Mouse (Mus musculus) adrenal gland, postnatal 10 days (tissue): Measurements from ENCODE around the gene Pla2g3. TPM values are rescaled to one million over a fixed set of nuclear protein-coding genes. Genes with fewer than 3 reads are reported as not detected.

Source experiments
- DNase-seq: peaks from one replicate; pipeline ENCODE4 v3.0.0; 2021; ENCODE audit warnings: mixed read lengths
- total RNA-seq, 2 experiments: library from RNA; stranded (reverse); gene quantifications; 2 replicates each; pipeline ENCODE4 v1.2.3; 2021

The Pla2g3 gene
- total RNA-seq, 2 experiments from 2014 or later, result 0.21 TPM; not detected in 1

DNA sequence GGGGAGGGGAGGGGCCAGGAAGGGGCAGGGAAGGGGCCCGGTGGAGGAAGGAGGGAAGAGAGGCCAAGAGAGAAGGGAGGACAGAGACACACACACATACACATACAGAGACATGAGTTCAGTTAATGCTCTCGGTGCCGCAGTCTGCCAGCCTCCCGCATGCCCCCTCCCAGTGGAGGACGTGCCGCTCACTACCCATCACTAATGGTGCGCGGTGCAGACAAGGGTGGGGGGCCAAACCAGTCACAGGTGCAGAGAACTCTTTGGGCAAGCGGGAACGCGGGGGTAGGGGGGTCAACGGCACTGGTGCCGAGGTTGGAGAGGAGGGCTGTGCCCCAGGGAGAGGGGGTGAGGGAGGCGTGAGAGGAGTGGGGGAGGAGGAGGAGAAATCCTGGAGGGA, 32.8 kb downstream of the Pla2g3 start:
- DNase-seq, result no peak

DNA sequence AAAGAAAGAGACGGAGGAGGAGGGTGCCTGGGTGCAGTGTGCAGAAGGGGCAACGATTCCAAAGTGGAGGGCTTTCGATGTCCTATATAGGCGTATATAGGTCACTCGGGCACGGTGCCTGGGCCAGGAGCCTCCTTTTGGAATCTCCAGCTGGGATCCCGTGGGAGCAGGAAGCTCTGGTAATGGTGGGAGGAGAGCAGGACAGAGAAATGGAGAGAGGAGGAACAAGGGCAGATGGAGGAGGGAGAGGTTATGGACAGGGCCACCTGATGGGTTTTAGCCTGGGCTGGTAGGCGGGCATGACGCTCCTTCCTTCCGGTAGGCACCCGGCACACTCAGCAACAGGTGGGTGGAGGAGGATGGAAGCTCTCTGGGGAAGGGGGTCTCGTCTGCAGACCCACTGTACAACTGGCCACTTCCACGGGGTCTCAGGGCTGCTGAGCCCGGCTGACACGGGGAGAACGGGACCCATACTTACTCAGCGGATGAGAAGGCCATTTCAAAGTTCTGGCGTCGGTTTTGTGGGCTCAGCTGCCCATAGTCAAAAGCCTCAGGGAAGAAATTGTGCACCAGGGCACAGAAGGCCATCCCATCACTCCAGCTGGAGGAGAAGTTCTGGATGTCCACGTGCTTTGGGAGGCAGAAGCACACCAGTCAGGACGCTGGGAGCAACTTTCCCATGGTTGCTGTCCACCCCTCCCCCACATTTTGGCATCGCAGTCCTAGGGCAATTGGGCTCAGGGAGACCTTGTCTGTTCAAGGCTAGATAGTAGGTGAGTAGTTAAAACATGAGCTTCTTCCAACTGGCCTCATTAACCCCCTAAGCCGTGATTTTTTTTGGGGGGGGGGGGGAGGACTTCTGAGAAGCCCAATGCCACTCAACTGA, 33.5 kb downstream of the Pla2g3 start:
- DNase-seq, result no peak

DNA sequence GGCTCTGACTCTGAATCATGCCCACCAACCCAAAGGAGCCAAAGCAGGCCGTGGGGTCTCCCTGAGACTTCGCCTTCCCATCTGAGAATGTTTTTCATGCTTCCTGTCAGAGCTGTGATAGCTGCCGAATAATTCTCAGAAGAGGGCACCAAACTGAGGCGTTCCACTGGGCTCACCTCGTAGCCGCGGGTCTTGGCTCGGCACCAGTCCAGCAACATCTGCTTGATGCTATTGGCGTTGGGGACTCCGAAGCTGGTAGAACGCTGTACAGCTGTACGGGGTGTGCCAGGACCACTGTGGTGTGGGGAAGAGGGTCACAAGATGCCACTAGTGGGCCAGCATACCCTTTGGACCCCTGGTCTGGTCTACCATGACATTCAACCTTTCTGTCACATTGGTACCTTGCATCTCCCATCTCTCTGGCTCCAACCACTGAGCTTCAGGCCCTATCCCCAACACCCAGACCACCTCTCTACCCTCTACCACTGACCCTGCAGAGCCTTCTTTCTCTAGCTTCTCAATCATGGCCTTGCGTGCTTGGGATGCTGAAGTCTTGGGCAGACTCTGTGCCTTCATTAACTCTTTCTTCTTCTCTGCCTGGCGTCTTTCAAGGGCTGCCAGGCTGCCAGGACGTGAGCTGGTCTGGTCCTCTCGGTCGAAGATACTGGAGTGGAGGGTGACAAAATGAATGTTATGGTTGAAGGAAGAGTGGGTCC, 34.4 kb downstream of the Pla2g3 start:
- no peak for DNase-seq

DNA sequence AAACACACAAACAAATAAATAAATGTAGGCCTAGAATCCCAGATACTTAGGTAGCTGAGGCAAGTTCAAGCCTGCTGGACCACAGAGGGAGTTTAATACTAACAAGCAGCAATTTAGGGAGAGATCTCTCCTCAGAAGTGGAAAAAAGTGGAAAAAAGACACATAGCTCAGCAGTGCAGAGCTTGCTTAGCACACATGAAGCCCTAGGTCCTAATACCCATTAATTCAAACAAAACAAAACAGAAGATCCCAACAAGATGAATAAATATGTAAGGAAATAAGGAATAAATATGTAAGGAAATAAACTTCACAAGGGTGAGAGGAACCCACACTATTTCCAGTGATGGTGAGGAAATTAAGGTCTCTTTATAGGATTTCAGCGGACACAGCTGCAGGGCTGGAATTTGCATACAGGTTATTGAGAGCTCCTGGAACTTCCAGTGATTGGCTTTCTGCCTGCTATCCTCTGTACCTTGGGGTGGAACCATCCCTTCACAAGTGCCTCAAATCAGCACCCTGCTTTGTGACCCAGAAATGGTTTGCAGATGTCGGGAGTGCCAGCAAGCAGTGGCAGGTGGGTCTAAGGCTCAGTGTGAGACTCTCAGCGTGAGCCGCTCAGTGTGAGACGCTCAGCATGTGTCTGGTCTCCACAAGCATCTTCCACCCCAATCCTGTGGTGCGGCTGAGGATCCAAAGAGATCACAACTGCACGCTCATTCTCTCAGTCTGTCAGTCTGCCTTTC, 35.9 kb downstream of the Pla2g3 start:
- no peak for DNase-seq

DNA sequence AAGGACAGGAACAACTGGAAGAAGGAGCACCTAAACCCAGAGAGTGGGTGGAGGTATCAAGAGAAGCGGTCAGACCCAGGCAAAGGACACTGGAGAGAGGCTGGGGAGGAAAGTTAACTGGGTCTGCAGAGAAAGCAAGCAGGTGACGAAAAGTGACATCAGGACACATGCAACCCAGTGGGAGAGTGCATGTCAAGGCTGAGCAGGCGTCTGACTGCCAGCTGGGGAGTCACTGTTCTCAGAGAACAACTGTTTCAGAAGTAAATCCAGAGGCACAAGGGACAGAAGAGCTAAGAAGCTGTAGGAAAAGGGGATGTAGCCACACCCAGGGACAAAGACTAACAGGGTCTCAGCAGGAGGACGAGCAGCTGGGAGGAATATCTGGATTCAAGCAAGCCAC, 37.5 kb downstream of the Pla2g3 start:
- DNase-seq, result no peak

DNA sequence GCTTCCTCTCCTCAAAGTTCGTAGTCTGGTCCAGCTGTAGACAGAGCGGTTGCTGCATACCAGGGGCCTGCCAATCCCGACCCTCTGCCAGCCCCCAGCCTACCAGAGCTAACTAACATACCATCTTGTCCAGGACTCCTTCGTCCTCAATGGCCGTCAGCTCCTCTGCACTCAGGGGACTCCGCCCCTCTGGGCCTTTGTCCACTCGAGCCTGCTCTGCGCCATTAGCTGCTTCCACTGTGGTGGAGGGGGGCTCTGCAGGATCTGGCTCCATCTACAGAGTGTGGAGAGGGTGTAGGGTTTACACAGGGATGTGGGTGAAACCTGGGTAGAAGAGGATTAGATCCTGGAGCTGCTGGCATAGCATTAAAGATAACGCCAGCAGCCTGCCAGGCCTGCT, 38.1 kb downstream of the Pla2g3 start:
- DNase-seq, result no peak

DNA sequence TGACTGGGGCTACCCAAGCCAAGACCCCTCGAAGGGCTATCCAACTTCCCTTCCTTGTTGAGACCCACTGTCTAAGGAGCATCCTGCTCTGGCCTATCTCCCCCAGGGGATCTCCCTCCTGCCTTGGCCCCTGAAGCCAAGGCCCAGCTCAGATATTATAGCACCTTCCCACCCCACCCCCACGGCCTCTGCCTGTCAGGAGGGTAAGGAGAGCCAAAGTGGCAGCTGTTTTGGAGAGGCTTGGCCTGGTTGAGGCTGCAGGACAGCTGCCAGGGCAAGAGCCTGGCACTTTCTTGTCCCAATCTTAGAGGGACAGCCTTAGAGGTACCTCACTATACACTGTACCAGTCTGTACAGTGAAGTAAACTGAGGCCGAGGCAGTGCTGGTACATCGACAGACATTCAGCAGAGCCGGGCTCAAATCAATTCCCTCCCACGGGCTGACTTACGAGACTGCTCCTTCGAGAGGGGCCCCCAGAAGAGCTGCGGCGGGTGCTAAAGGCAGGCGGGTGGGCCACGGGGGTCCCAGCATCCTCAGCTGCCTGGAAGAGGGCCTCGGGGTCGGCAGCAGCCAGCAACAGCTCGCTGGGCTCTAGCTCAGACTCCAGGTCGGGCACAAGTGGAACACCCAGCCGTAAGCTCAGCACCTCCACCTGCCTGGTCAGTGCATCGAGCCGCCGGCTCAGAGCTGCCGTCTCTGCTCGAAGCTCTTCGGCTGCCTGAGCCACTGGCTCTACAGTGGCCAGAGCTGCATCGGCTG, 39.1 kb downstream of the Pla2g3 start:
- DNase-seq, result no peak

DNA sequence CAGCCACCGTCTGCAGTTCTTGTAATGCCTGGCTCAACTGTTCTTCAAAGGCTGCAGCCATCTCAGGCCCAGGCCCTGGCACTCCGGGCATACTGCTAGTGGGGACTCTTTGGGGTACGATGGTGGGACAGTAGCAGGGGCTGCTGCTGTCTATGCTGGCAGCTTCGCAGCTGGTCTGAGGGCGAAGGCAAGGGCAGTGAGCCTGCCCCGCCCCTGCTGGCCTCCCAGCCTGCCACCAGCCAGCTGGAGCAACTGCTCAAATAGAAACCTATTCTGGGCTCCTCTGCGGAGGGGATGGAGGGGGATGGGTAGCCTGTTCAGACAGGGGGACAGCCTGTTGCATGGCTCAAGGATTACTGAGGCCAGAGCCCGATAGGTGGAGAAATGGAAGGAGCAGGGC, 39.7 kb downstream of the Pla2g3 start:
- DNase-seq, result no peak

DNA sequence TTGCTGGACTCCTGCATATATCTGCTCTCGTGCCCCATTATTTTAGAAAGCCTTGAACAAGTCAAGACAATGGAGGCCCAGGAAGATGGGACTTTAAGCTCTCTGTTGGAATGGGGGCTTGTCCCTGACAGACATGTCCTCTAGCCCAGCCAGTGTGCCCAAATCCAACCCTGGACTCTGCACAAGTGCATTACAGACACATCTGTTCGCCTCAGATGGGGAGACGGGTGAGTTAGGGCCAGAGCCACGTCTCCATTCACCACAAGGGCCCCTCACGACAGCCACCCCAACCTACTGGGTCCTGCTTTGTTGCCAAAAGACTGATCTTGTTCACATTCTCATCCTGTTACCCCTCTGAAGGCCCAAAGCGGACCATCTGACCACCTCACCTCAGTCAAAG, 40.1 kb downstream of the Pla2g3 start:
- DNase-seq, result no peak

DNA sequence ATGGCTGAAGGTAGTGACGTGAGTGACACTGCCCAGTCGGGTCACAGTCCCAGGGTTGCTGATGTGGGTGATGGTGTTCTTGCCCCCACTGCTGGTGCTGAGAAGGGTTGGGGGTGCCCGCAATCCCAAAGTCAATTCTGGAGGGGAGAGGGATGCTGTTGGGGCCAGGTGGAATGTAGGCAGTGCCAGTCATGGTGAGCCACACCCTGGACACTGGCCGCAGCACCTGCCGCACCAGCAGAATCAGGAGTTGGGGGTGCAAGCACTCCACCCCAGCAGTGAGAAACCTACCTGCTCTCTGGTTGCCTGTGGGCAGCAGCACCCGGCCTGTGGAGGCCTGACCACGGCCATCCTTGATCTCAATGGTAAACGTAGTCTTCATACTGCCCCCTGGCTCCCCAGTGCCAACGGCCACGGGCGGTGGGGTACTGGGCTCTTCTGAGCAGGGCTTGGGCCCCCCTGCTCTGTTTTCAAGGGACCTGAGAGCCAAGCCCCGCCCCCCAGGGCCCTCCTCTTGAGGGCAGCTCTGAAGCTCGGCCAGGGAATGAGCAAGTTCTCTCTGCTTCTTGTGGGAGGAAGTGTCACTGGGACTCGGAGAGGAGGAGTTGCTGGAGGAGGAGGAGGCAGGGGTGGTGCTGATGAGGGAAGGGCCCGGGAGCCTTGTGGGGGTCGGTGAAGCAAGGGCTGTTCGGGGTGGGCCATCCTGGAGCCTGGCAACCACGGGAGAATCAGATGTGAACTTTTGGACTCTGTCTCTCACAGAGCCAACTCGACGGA, 41.6 kb downstream of the Pla2g3 start:
- DNase-seq, result no peak

DNA sequence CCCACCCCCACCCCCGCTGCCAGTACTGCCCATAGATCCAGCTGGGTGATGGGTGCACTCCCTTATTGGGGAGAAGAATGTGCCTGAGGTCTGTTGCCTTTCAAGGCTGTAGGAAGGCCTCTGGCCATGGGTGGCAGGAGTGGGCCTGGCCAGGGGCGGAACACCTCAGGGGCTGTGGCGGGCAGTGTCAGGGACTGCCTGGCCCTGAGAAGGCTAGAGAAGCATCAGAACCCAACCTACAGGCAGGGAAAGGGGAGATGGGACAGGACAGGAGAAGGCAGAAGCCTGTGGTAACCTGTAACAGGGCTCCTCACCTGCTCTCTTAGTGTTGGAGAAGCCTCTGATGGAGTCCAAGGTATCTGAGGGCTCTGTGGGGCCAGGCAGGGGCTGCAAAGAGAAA, 42.6 kb downstream of the Pla2g3 start:
- DNase-seq, result no peak

DNA sequence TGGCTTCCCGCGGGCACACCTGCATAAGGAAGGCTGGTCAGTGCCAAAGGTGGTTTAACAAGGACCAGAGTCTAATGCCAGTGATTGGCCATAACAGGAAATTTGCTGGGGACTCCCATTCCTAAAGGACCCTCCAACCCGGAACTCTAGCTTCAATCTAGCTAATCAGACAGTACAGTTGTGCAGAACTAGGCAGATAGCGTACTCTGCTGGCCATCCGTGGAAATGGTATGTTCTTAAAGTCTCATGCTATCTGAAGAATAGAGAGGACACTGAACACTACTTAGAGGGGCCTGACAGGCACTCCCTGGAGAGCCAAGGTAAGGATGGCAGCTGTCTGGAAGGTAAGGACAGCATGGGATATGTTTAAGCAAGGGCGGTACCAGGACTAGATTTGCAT, 43.5 kb downstream of the Pla2g3 start:
- DNase-seq, result no peak

DNA sequence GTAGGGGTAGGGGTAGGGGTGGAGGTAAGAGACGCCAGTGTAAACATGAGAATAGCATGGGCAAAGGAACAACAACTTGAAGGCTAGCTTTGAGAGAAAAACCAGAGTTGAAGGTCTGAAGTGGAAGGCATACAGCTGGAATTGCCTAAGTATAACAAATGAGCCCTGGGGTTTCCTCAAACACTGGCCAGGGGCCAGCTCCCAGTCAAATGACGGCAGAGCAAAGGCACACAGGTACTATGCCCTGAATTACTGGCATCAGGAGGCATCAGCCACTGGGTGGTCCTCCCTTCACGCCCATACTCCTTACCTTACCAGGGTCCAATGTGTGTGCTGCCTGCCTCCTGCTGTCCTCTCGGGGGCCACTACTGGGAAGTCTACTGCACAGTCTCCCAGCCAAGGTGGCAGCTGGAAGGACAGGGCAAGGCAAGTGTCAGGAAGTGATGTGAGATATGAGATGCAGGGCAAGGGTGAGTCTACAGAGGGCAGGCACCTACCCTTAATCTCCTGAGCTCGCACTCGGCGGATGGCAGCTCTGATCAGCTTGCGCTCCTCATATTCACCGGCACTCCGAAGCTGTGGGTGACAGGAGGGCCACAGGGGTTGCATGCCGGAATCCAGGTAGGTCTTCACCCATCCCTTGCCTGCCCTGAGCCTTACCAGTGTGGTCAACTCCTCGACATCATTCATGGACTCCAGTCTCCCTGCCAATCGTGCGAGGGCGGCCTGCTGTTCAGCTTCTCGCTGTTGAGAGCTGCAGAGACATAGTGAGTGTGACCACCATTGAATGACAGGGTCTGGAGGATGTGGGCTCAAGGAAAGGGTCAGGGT, 44.2 kb downstream of the Pla2g3 start:
- DNase-seq, result no peak

DNA sequence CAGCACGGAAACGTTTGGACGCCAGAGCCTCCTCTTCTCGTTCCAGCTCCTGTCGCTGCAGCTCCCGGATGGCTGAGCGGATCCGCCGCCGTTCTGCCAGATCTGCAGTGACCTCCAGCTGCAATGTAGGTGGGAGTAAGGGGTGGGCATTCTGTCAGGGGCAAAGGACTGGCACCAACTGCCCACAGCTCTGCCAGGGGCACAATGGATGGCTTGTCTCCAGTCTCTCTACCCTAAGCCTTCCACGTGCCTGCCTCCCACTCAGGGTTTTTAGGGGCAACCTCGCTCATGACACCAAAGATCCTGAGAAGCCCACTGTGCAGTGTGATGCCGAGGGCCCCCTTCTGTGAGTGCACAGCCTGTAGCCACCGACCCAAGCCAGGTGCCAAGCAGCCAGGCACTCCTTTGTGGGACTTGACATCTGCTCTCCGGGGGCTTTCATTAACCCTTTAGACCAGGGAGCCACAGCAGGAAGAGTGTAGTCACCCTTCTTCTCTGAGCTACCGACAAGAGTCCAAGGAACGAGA, 45.4 kb downstream of the Pla2g3 start:
- DNase-seq, result no peak

DNA sequence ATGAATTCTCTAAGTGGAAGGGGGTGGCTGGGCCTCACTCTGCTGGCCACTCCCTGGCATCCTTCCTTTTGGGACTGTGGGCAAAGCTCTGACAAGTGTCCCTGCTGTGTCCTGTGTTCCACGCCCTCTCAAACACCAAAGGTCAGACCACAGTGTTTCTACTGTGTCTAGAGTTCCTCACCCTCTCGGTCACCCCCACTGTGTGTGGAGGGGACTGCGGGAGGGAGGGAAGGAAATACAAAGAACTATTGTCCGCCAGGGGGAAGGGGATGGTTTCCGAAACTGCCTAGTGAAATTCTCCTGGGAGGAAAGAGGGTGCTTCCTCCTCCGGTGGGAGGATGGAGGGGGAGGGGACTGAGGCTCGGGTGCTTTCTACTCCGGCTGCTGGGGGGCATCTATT, 46.9 kb downstream of the Pla2g3 start:
- no peak for DNase-seq

DNA sequence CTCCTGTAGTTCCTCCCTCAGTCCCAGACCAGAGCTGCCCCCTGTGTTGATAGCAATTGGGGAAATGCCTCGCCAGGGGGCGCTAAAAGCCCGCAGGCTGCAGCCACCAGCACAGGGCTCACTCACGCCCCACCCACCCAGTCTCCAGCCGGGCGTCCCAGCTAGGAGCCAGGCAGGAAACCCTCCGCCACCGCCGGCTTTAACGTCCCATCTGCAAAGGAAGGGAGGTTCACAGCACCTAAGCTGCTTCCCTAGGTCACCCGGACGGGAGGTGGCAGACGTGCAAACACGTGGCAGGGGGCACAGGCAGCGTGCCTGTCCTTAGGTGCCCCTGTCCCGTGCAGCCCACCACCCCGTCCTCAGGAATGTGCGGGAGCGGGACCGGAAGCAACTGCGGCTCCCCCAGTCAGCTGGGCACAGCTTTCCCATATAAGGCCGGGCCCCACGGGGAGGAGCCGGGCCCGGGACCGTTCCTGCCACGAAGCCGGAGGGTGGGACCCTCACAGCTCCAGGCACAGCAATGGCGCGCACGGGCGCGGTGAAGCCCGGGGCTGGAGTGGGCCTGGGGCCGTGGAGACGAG, 47.4 kb downstream of the Pla2g3 start:
- peak; percentile 98 for DNase-seq

DNA sequence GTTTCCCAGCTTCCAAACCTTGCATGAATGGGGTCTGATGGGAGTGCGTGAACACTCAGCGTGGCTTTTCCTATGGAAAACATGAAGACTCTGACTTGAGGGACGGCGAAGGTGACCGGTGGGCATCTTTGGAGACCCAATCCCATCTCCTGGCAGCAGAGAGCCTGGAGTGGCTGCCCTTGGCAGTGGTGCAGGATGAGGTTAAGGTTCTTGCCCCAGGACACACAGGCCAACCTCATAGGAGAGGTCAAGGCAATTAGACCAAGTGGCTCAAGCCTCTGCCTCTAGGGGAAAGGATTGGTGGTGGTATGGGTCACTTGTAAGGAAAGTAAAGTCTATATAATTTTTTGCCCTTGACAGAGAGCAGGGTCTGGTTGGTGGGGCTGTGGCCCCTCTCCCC, 48.0 kb downstream of the Pla2g3 start:
- DNase-seq, result peak; percentile 32

DNA sequence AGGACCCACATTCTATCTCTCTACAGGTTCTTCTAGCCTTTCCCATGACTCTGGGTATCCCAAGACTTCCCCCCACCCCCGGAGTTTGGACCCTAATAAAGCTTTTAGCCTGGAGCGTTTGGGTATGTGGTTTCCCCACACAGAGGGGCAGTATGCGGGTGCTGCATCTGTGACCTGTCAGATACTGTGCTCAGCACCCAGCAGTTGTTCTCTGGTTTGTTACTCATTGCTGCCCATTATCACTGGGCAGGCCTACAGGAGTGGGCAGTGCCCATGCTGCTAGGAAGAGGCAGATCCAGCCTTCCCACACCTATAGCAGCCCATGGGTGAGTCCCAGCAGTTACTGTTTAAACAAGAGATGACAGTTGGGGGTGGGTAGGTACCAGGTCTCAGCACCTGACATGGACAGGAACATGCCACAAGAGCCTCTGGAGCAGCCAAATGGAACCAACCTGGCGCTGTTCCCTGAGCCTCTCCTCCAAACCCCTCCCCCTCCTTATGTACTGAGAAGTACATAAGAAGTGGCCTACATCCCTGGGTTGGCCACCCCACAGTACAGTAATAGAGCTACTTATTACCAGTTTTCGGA, 48.8 kb downstream of the Pla2g3 start:
- no peak for DNase-seq

DNA sequence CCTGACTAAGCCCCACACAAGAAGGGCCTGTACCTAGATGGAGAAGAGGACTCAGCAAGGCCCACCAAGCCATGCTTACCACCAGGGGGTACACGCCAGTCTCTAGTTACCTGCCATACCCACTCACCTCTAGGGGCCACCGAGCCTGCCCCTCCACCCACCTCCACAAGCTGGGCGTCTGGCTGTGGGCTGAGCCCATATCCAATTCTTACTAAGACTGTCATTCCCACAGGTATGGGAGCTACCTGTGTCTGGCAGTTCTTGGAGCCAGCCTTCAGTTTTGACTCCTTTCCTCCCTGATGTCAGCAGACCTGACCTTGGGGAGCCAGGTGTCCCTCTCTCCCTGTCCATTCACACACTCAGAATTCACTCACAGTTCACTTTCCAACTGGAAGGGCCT, 49.6 kb downstream of the Pla2g3 start:
- no peak for DNase-seq
